Mouse (Mus musculus): ENCODE results near the gene Ephb2. TPM values are rescaled to one million over a fixed set of nuclear protein-coding genes. Genes with fewer than 3 reads are reported as not detected.

The Ephb2 gene
- polyA plus RNA-seq, 1 experiment from 2014 or later: 19.6 TPM

DNA sequence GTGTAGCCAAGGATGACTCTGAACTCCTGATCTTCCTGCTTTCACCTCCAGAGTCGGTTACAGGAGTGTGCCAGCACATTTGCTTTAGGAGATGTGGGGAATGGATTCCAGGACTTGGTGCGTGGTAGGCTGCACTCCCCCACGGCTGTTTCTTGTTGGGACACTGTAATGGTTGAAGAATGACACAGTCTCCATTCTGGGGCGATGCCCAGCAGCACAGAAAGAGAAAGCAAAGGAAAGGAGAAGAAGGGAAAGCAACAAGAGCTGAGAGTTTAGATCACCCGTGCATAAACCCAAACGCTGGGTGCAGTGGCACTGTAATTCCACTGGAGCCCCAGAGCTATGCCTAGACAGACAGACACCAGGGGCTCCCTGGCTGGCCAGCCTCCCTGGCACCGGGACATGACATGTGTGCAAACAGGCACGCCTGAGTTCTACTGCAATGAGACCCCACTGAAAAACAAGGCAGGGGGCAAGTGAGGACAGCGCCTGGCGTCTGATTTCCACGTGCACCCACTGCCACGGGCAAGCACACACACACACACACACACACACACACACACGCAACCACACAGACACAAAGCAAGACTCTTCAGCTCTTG, 104.7 kb downstream of the Ephb2 start:
- Histone ChIP-seq H3K4me1 (ENCODE audit: control insufficient read depth, insufficient read depth, low read length) (peaks cover 28% of the 10 kb centered on the region), H3K9me3 (ENCODE audit: control insufficient read depth, low read length) (no peaks in the 10 kb centered on the region), H3K36me3 (ENCODE audit: control insufficient read depth, insufficient read depth, low read length) (no peaks in the 10 kb centered on the region), H3K4me2 (ENCODE audit: low read depth, low read length) (no peak overlapping the region), H3K9ac (replicated peaks; ENCODE audit: low read depth, low read length) (no peak overlapping the region), H3K27me3 (ENCODE audit: control insufficient read depth, insufficient read depth, low read length) (no peaks in the 10 kb centered on the region), H3K4me3 (ENCODE audit: low read depth, low read length) (no peak overlapping the region), H3K27ac (ENCODE audit: low read depth, low read length) (no peak overlapping the region)
- ATAC-seq (ENCODE audit: low read depth): no peak
- WGBS: 76% methylated on average over 13 of the region's 13 CpGs

GRCm38 (mm10) chr4:136730501-136730900, 105.3 kb downstream of the Ephb2 start:
- H3K27me3 ChIP-seq (ENCODE audit: control insufficient read depth, insufficient read depth, low read length): no peaks in the 10 kb centered on the region
- H3K36me3 ChIP-seq (ENCODE audit: control insufficient read depth, insufficient read depth, low read length): no peaks in the 10 kb centered on the region
- H3K4me2 ChIP-seq (ENCODE audit: low read depth, low read length): no peak overlapping the region
- no peak for ATAC-seq (ENCODE audit: low read depth)
- WGBS: 88% methylated on average over 9 of the region's 9 CpGs
- H3K27ac ChIP-seq (ENCODE audit: low read depth, low read length): no peak overlapping the region
- H3K4me1 ChIP-seq (ENCODE audit: control insufficient read depth, insufficient read depth, low read length): peaks cover 28% of the 10 kb centered on the region
- H3K4me3 ChIP-seq (ENCODE audit: low read depth, low read length): no peak overlapping the region
- no peak overlapping the region for H3K9ac ChIP-seq (replicated peaks; ENCODE audit: low read depth, low read length)
- no peaks in the 10 kb centered on the region for H3K9me3 ChIP-seq (ENCODE audit: control insufficient read depth, low read length)

GRCm38 (mm10) chr4:136729574-136729973, 106.2 kb downstream of the Ephb2 start:
- no peaks in the 10 kb centered on the region for H3K9me3 ChIP-seq (ENCODE audit: control insufficient read depth, low read length)
- peaks cover 30% of the 10 kb centered on the region for H3K4me1 ChIP-seq (ENCODE audit: control insufficient read depth, insufficient read depth, low read length)
- no peaks in the 10 kb centered on the region for H3K27me3 ChIP-seq (ENCODE audit: control insufficient read depth, insufficient read depth, low read length)
- no peak overlapping the region for H3K9ac ChIP-seq (replicated peaks; ENCODE audit: low read depth, low read length)
- WGBS: 82% methylated on average over 2 of the region's 2 CpGs
- H3K4me3 ChIP-seq (ENCODE audit: low read depth, low read length): no peak overlapping the region
- no peak overlapping the region for H3K4me2 ChIP-seq (ENCODE audit: low read depth, low read length)
- H3K27ac ChIP-seq (ENCODE audit: low read depth, low read length): no peak overlapping the region
- no peaks in the 10 kb centered on the region for H3K36me3 ChIP-seq (ENCODE audit: control insufficient read depth, insufficient read depth, low read length)
- no peak for ATAC-seq (ENCODE audit: low read depth)

GRCm38 (mm10) chr4:136726941-136727340, 108.8 kb downstream of the Ephb2 start:
- WGBS: 33% methylated on average over 8 of the region's 8 CpGs
- peaks cover 10% of the 10 kb centered on the region for H3K4me1 ChIP-seq (ENCODE audit: control insufficient read depth, insufficient read depth, low read length)
- H3K9ac ChIP-seq (replicated peaks; ENCODE audit: low read depth, low read length): no peak overlapping the region
- no peaks in the 10 kb centered on the region for H3K27me3 ChIP-seq (ENCODE audit: control insufficient read depth, insufficient read depth, low read length)
- H3K9me3 ChIP-seq (ENCODE audit: control insufficient read depth, low read length): no peaks in the 10 kb centered on the region
- H3K36me3 ChIP-seq (ENCODE audit: control insufficient read depth, insufficient read depth, low read length): no peaks in the 10 kb centered on the region
- no peak for ATAC-seq (ENCODE audit: low read depth)
- no peak overlapping the region for H3K4me3 ChIP-seq (ENCODE audit: low read depth, low read length)
- H3K27ac ChIP-seq (ENCODE audit: low read depth, low read length): no peak overlapping the region
- no peak overlapping the region for H3K4me2 ChIP-seq (ENCODE audit: low read depth, low read length)

- no peaks in the 10 kb centered on the region for H3K27me3 ChIP-seq (ENCODE audit: control insufficient read depth, insufficient read depth, low read length)
- no peak for ATAC-seq (ENCODE audit: low read depth)
- no peak overlapping the region for H3K4me2 ChIP-seq (ENCODE audit: low read depth, low read length)
- H3K4me1 ChIP-seq (ENCODE audit: control insufficient read depth, insufficient read depth, low read length): peaks cover 4% of the 10 kb centered on the region; the same call in 1 of the 2 replicates
- no peak overlapping the region for H3K27ac ChIP-seq (ENCODE audit: low read depth, low read length)
- no peak overlapping the region for H3K9ac ChIP-seq (replicated peaks; ENCODE audit: low read depth, low read length)
- 57% methylated on average over 17 of the region's 17 CpGs for WGBS
- no peaks in the 10 kb centered on the region for H3K36me3 ChIP-seq (ENCODE audit: control insufficient read depth, insufficient read depth, low read length)
- no peak overlapping the region for H3K4me3 ChIP-seq (ENCODE audit: low read depth, low read length)
- H3K9me3 ChIP-seq (ENCODE audit: control insufficient read depth, low read length): no peaks in the 10 kb centered on the region
Observed at GRCm38 (mm10) chr4:136724731-136725130, 111.1 kb downstream of the Ephb2 start.

GRCm38 (mm10) chr4:136722361-136723082, 113.3 kb downstream of the Ephb2 start:
- Histone ChIP-seq H3K4me3 (ENCODE audit: low read depth, low read length) (no peak overlapping the region), H3K4me1 (ENCODE audit: control insufficient read depth, insufficient read depth, low read length) (peaks cover 4% of the 10 kb centered on the region; the same call in 1 of the 2 replicates), H3K27me3 (ENCODE audit: control insufficient read depth, insufficient read depth, low read length) (no peaks in the 10 kb centered on the region), H3K4me2 (ENCODE audit: low read depth, low read length) (no peak overlapping the region), H3K9ac (replicated peaks; ENCODE audit: low read depth, low read length) (no peak overlapping the region), H3K36me3 (ENCODE audit: control insufficient read depth, insufficient read depth, low read length) (no peaks in the 10 kb centered on the region), H3K9me3 (ENCODE audit: control insufficient read depth, low read length) (no peaks in the 10 kb centered on the region), H3K27ac (ENCODE audit: low read depth, low read length) (no peak overlapping the region)
- 65% methylated on average over 17 of the region's 17 CpGs for WGBS
- no peak for ATAC-seq (ENCODE audit: low read depth)

- WGBS: 71% methylated on average over 3 of the region's 3 CpGs
- Histone ChIP-seq H3K36me3 (ENCODE audit: control insufficient read depth, insufficient read depth, low read length) (no peaks in the 10 kb centered on the region), H3K9ac (replicated peaks; ENCODE audit: low read depth, low read length) (no peak overlapping the region), H3K4me2 (ENCODE audit: low read depth, low read length) (no peak overlapping the region), H3K27me3 (ENCODE audit: control insufficient read depth, insufficient read depth, low read length) (no peaks in the 10 kb centered on the region), H3K9me3 (ENCODE audit: control insufficient read depth, low read length) (no peaks in the 10 kb centered on the region), H3K27ac (ENCODE audit: low read depth, low read length) (no peak overlapping the region), H3K4me1 (ENCODE audit: control insufficient read depth, insufficient read depth, low read length) (peaks cover 5% of the 10 kb centered on the region; the same call in 1 of the 2 replicates), H3K4me3 (ENCODE audit: low read depth, low read length) (no peak overlapping the region)
- ATAC-seq (ENCODE audit: low read depth): no peak
Observed at GRCm38 (mm10) chr4:136721937-136722336, 113.9 kb downstream of the Ephb2 start.

GRCm38 (mm10) chr4:136720025-136720424, 115.8 kb downstream of the Ephb2 start:
- WGBS: 96% methylated on average over 9 of the region's 9 CpGs
- H3K27ac ChIP-seq (ENCODE audit: low read depth, low read length): no peak overlapping the region
- ATAC-seq (ENCODE audit: low read depth): no peak
- no peak overlapping the region for H3K4me3 ChIP-seq (ENCODE audit: low read depth, low read length)
- H3K27me3 ChIP-seq (ENCODE audit: control insufficient read depth, insufficient read depth, low read length): no peaks in the 10 kb centered on the region
- peaks cover 9% of the 10 kb centered on the region; the same call in 1 of the 2 replicates for H3K4me1 ChIP-seq (ENCODE audit: control insufficient read depth, insufficient read depth, low read length)
- no peak overlapping the region for H3K4me2 ChIP-seq (ENCODE audit: low read depth, low read length)
- H3K9ac ChIP-seq (replicated peaks; ENCODE audit: low read depth, low read length): no peak overlapping the region
- H3K36me3 ChIP-seq (ENCODE audit: control insufficient read depth, insufficient read depth, low read length): no peaks in the 10 kb centered on the region
- no peaks in the 10 kb centered on the region for H3K9me3 ChIP-seq (ENCODE audit: control insufficient read depth, low read length)

- Histone ChIP-seq H3K36me3 (ENCODE audit: control insufficient read depth, insufficient read depth, low read length) (no peaks in the 10 kb centered on the region), H3K9ac (replicated peaks; ENCODE audit: low read depth, low read length) (no peak overlapping the region), H3K27ac (ENCODE audit: low read depth, low read length) (no peak overlapping the region), H3K4me1 (ENCODE audit: control insufficient read depth, insufficient read depth, low read length) (0 out of 2 replicates have a peak, but pooled peaks cover 6% of the 10 kb centered on the region), H3K9me3 (ENCODE audit: control insufficient read depth, low read length) (no peaks in the 10 kb centered on the region), H3K27me3 (ENCODE audit: control insufficient read depth, insufficient read depth, low read length) (no peaks in the 10 kb centered on the region), H3K4me2 (ENCODE audit: low read depth, low read length) (no peak overlapping the region), H3K4me3 (ENCODE audit: low read depth, low read length) (no peak overlapping the region)
- 90% methylated on average over 14 of the region's 14 CpGs for WGBS
- no peak for ATAC-seq (ENCODE audit: low read depth)
Observed at GRCm38 (mm10) chr4:136718193-136718986, 117.4 kb downstream of the Ephb2 start.

Measured in neural tube, embryonic 14.5 days (tissue).